Mouse (Mus musculus) heart, adult 8-10 months (tissue): ENCODE measurements around the gene Olfr690. TPM values are rescaled to one million over a fixed set of nuclear protein-coding genes. Genes with fewer than 3 reads are reported as not detected.
"Not testable (repeated sequence)": the region's sequence is repeated elsewhere in the genome, so short reads cannot be mapped to it uniquely, and the experiment has no call there.

Source experiments
- DNase-seq: peaks from one replicate; pipeline ENCODE4 v3.0.0; 2022; ENCODE audit warnings: low spot score
- total RNA-seq, 4 experiments: library from RNA; stranded (reverse); gene quantifications; 2 replicates each; pipeline ENCODE4 v1.2.4; 2022

Gene Olfr690
- total RNA-seq: under 1 TPM in 1 of 4 experiments, not detected in 3; 0.12 TPM

GRCm38 (mm10) chr7:105334004-105334403 lies at the start of gene Olfr690:
Olfr690 (minus strand) TSS chr7:105334104.
- no peak for DNase-seq

DNA sequence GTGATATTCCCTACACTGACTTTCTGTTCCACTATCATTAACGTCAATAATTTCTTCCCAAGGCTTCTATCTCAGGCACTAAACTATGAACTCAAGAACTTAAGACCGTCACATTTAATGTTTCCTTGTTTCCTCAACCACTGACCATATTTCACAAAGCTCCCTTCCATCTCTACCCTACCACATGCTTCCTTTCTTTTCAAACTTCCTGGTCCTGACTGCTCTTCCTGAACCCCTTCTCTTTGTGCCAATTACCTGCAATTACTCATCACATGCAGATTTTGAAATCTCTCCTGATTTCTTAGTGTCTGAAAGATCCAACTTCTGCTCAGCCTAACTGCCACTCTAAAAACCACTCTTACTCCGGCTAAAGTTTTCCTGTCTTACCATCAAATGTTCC lies 46.4 kb upstream of the Olfr690 start:
- no peak for DNase-seq

DNA sequence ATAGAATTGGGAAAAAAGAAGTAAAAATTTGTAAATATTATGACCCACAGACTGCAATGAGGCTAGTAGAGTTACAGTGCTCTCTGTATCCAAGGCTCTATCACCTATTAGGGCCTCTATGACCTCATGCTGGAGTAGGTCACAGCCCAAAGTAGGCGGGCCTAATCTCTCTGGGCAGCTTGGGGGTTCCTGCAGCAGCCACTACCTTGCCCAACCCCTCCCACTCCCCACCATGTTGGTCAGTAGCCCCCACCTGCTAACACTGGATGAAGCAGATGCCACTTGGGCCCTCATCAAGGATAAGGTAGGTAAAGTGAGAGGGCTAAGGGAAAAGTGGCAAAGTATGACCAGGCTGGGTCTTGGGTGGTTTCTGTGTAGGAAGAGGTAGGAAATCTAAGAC lies 41.0 kb upstream of the Olfr690 start, which contains the start of gene Gm5901:
Gene Gm5901, plus strand, starts transcription at position 173 of the 400 bp plus-strand sequence.
- DNase-seq: no peak

DNA sequence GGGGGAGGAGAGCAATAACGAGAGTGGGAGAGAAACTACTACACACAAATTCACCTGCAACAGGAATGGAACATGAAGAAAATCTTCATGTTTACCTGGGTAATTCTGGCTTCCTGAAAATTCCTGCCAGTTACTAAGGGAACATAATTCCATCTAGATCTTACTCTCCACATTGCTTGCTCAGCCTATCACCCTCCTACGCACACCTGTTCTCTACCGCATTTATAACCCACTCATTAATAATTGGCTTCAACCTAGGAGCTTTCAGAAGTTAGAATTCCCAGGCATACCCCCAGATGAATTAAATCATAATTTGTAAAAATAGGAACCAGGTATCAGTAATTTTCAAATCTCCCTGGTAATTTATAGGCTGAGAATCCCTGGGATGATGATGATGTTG lies 40.1 kb upstream of the Olfr690 start:
- DNase-seq: no peak

GRCm38 (mm10) chr7:105373509-105373908 lies 39.6 kb upstream of the Olfr690 start:
- DNase-seq: peak; percentile 36

DNA sequence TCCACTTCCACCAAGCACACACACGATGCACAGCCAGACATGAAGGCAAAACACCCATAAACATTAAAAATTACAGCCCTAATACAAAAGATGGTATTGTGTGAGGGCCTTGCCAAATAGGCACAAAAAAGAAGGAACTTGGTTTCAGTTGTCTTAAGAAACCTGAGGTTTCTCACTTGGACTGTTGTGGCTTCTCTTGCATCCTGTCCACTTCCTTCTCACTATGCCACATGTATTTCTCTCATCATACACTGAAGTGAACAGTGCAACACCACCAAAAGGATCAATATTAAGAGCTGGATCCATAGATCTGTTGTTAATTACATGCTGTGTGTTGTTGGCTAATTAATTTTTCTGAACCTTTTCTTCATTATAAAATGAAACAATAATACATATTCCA lies 39.0 kb upstream of the Olfr690 start:
- DNase-seq: no peak

DNA sequence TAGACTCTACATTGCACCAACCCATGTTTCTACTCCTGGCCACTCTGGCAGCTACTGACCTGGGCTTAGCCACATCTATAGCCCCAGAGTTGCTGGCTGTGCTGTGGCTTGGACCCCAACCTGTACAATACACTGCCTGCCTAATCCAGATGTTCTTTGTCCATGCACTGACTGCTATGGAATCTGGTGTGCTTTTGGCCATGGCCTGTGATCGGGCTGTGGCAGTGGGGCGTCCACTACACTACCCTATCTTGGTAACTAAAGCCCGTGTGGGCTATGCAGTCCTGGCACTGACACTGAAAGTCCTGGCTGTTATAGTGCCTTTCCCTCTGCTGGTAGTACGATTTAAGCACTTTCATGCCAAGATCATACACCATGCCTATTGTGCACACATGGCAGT lies 34.6 kb upstream of the Olfr690 start:
- no peak for DNase-seq

DNA sequence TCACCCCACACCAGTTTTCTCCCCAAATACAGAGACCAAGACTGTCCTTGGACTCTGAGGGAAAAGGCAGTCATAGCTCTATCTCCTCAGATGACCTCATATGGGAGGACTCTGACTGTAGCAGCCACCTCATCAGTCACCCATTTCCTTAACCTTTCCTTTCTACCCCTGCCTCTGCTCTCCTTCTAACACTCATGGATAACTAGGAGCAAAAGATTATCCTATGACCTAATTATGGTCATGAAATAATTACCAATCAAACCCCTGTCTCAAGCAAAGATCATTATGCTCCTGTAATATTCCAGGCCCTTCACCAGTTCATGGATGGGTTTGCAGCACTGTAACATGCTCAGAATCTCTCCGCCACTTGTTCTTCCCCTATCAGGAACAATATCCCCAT lies 34.0 kb upstream of the Olfr690 start, which contains the start of gene Olfr692:
Gene Olfr692, plus strand, starts transcription at position 301 of the 400 bp plus-strand sequence.
- no peak for DNase-seq

DNA sequence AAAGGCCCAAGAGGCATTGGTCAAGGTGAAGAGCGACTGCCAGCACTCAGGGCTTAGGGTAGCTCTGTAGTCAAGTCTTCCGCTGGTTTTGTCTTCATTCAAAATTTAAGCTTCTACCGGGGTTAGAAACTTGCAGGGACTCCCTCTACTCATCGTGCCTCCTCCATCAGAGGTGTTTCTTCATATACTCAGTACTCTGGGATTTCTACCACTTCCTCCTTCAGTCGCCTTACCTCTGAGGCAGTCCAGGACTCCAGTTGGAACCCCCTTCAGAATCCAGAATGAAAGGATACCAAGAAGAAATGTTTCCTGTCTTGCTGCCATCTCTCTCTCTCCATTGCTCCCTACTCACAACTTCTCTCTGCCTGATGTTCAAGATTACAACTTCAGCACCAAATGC lies 33.4 kb upstream of the Olfr690 start:
- DNase-seq: no peak

DNA sequence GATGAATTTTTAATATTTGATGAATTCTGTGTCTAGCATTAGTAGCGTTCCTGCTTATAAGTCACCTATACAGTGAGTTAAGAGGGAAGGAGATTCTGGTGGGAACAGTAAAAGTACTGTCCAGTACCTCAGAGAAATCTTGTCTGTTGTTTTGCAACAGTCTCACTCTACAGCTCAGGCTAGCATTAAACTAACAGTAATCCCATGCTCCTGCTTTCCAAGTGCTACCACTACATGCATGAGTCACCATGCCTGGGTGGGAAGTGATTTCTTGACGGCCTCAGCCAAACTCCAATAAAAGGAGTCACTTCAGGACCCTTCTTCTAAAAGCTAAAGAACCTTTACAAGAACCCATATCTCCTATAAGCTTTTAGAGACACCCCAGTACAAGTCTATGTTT lies 27.8 kb upstream of the Olfr690 start:
- DNase-seq: no peak

DNA sequence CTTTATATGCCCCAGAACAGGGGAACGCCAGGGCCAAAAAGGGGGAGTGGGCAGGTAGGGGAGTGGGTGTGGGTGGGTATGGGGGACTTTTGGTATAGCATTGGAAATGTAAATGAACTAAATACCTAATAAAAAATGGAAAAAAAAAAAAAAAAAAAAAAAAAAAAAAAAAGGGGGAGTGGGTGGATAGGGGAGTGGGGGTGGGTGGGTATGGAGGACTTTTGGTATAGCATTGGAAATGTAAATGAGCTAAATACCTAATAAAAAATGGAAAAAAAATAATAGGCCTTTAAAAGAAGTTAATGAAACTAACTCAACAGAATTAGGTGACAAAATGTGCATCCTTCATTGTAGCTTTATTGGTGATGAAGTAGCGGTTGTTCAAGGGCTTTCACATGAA lies 22.6 kb upstream of the Olfr690 start:
- not testable (repeated sequence) for DNase-seq

DNA sequence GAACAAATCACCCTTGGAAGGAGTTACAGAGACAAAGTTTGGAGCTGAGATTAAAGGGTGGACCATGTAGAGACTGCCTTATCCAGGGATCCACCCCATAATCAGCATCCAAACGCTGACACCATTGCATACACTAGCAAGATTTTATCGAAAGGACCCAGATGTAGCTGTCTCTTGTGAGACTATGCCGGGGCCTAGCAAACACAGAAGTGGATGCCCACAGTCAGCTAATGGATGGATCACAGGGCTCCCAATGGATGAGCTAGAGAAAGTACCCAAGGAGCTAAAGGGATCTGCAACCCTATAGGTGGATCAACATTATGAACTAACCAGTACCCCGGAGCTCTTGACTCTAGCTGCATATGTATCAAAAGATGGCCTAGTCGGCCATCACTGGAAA lies 22.2 kb upstream of the Olfr690 start:
- DNase-seq: not testable (repeated sequence)

DNA sequence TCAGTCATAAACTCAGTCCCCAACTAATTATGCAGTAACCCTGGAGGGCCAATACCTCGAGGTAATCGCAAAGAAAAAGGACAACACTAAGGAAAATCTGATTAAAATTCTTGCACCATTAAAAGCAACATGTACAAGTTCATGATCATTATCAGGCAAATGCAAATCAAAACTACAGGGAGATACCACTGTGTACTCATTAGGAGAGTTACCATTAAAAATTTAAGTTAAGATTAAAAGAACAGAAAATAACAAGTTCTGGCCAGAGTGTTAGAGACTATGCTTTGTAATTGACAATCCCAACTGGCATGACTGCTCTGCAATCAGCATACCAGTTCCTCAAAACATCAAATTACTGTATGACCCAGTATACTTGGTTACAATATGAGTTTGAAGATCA lies 8.8 kb upstream of the Olfr690 start:
- no peak for DNase-seq

DNA sequence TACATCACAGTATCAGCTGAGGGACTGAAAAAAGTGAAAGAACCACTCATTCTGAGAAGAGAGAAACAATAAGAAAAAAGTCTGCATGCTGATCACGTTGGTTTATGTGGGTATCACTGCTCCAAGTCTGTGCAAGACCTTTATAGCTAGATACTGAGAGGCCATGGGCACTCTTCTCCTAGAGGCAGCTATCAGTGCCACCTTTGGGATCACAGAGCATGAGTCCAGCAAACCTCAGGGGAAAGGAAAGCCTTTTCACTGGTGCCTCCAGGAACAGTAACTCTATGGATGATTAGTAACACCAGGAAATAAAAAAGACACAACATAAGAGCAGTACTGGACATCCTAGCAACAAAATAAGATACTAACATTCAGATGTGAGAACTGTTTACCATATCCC lies 8.3 kb upstream of the Olfr690 start, which contains the start of gene Olfr691:
Gene Olfr691, minus strand, starts transcription at position 101 of the 400 bp plus-strand sequence.
- no peak for DNase-seq

GRCm38 (mm10) chr7:105325302-105325701 lies 8.6 kb downstream of the Olfr690 start:
- DNase-seq: no peak

DNA sequence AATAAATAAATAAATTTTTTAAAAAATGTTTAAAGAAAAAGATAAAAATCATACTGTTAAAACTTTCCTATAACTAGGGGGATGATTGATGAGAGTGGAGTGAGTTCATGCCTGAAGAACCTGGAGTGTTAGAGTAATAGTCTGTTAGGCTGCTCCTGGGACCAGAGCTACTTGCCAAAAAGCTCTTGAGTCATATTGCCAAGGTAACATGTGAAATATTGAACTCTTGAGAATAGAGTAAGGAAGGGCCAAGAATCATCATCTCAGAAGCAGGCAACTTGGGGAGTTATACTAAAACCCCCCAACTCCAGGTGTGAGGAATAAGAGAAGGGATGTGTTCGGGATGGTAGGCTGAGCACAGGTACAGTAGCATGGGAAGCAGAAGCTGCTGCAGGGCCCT lies 23.0 kb downstream of the Olfr690 start, which contains the start of gene Olfr689:
Gene Olfr689, plus strand, starts transcription at position 301 of the 400 bp plus-strand sequence.
- DNase-seq: no peak

GRCm38 (mm10) chr7:105290051-105290450 lies 43.9 kb downstream of the Olfr690 start:
- DNase-seq: no peak

DNA sequence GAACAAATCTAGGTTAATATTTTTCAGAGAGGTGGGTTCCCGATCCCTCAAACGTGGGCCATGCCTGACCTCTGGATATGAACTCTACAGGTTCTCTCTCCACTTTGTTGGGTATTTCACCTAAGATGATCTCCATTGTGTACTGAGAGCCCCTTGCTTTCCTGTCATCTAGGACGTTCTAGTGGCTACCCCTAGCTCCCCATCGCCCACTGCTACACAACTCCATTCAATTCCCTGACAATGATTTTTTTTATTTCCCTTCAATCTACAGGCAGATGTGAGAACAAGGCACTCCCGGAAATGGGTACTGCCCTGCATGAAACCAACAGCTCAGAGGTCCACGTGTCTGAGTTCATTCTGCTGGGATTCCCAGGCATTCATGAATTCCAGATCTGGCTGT lies 46.1 kb downstream of the Olfr690 start, which contains the start of gene Olfr688:
Gene Olfr688, plus strand, starts transcription at position 301 of the 400 bp plus-strand sequence.
- no peak for DNase-seq

Other genes with a start within 250 kb of the Olfr690 start
- not detected for gene Olfr680-ps1, start 241.3 kb downstream of the Olfr690 start, total RNA-seq
- not detected for gene Olfr681, start 217.3 kb downstream of the Olfr690 start, total RNA-seq
- not detected for gene Olfr683, start 187.1 kb downstream of the Olfr690 start, total RNA-seq
- not detected for gene Olfr684, start 170.5 kb downstream of the Olfr690 start, total RNA-seq
- gene Olfr685, start 148.1 kb downstream of the Olfr690 start, total RNA-seq: not detected
- gene Olfr686, start 126.6 kb downstream of the Olfr690 start, total RNA-seq: not detected
- not detected for gene Olfr688, start 46.0 kb downstream of the Olfr690 start, total RNA-seq
- not detected for gene Olfr689, start 22.9 kb downstream of the Olfr690 start, total RNA-seq
- gene Olfr691, start 8.2 kb upstream of the Olfr690 start, total RNA-seq: not detected
- gene Olfr692, start 34.1 kb upstream of the Olfr690 start, total RNA-seq: not detected
- not detected for gene Gm5901, start 40.9 kb upstream of the Olfr690 start, total RNA-seq
- gene Fam160a2, start 66.0 kb upstream of the Olfr690 start, total RNA-seq: 10 to 100 TPM; 16.5 to 20.9 (median 18.3) TPM
- not detected for gene Cnga4, start 70.5 kb upstream of the Olfr690 start, total RNA-seq
- not detected for gene Cckbr, start 91.6 kb upstream of the Olfr690 start, total RNA-seq
- gene Cavin3, start 148.2 kb upstream of the Olfr690 start, total RNA-seq: 10 to 100 TPM; 15.1 to 19.7 (median 17.4) TPM
- 100 to 1,000 TPM; 168 to 182 (median 178) TPM for gene Smpd1, start 220.3 kb upstream of the Olfr690 start, total RNA-seq
- gene Apbb1, start 247.5 kb upstream of the Olfr690 start, total RNA-seq: 100 to 1,000 TPM; 118 to 143 (median 136) TPM